Mouse (Mus musculus): ENCODE measurements around the gene Cyp4f39.
"Not testable (repeated sequence)": the region's sequence is repeated elsewhere in the genome, so short reads cannot be mapped to it uniquely, and the experiment has no call there.

The Cyp4f39 gene

GRCm38 (mm10) chr17:32501051-32501450, 48.5 kb downstream of the Cyp4f39 start:
- no peak for TF ChIP-seq GATA4 (IDR thresholded peaks at IDR 0.05; ENCODE audit: insufficient replicate concordance, low read length)

GRCm38 (mm10) chr17:32503111-32503510, 50.6 kb downstream of the Cyp4f39 start:
- TF ChIP-seq GATA4 (IDR thresholded peaks at IDR 0.05; ENCODE audit: insufficient replicate concordance, low read length), result no peak

- no peak for TF ChIP-seq GATA4 (IDR thresholded peaks at IDR 0.05; ENCODE audit: insufficient replicate concordance, low read length)
Measured at GRCm38 (mm10) chr17:32505851-32506728, 53.6 kb downstream of the Cyp4f39 start, which contains the start of gene Cyp4f17. Gene Cyp4f17, plus strand, starts transcription at chr17:32506050.

GRCm38 (mm10) chr17:32506729-32507245, 54.3 kb downstream of the Cyp4f39 start:
- TF ChIP-seq GATA4 (IDR thresholded peaks at IDR 0.05; ENCODE audit: insufficient replicate concordance, low read length), result no peak

- TF ChIP-seq GATA4 (IDR thresholded peaks at IDR 0.05; ENCODE audit: insufficient replicate concordance, low read length), result no peak
Measured at GRCm38 (mm10) chr17:32516126-32516525, 63.6 kb downstream of the Cyp4f39 start.

DNA sequence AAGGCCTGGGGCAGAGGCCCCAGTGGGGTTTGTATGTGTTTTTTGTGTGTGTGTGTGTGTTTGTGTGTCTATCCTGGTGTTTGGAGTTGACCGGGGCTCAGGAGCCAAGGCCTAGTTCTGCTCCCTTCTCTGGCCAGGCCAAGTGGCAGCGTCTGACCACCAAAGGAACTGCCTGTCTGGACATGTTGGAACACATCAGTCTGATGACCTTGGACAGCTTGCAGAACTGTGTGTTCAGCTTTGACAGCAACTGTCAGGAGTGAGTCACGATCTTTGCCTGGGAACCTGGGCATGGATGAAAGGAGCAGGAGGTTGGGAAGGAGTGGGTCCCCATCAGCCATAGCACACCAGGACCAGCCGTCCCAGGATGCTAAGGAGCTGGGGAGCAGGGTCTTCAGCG, 69.5 kb downstream of the Cyp4f39 start:
- no peak for TF ChIP-seq GATA4 (IDR thresholded peaks at IDR 0.05; ENCODE audit: insufficient replicate concordance, low read length)

DNA sequence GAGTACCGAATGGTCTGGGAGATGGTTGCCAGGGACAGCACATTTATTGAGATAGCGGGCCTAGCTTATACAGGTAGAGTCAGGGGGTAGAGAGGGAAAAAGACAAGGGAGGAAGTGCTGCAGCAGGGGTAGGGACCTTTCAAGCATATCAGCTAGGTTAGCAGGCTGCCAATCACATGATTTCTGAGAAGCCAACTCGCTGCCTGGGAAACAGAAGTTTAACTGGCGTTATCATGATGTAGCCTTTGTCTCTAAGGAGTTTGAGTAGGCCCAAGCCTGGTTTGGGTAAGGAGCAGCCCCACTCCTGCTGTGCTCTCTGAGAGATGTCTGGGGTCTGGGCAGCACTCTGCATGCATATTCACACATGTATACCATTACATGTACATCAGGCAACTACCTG, 69.9 kb downstream of the Cyp4f39 start:
- no peak for TF ChIP-seq GATA4 (IDR thresholded peaks at IDR 0.05; ENCODE audit: insufficient replicate concordance, low read length)

GRCm38 (mm10) chr17:32522816-32523215, 70.3 kb downstream of the Cyp4f39 start:
- TF ChIP-seq GATA4 (IDR thresholded peaks at IDR 0.05; ENCODE audit: insufficient replicate concordance, low read length), result no peak

GRCm38 (mm10) chr17:32523895-32524294, 71.4 kb downstream of the Cyp4f39 start:
- no peak; the same call in 1 of the 2 replicates for TF ChIP-seq GATA4 (IDR thresholded peaks at IDR 0.05; ENCODE audit: insufficient replicate concordance, low read length)

DNA sequence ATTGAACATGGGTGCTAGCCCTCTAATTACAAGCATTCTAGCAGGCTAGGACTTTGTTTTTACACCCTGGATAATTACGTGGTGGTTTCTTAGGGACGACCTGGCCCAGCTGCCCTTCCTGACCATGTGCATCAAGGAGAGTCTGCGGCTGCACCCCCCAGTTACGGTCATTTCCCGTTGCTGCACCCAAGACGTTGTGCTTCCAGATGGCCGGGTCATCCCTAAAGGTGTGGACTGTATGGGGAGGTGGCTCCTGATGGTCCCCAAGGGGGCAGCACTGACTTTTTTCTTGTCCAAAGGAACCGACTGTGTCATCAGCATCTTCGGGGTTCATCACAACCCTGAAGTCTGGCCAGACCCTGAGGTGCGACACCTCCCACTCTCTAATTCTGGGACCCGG, 75.2 kb downstream of the Cyp4f39 start:
- no peak for TF ChIP-seq GATA4 (IDR thresholded peaks at IDR 0.05; ENCODE audit: insufficient replicate concordance, low read length)

DNA sequence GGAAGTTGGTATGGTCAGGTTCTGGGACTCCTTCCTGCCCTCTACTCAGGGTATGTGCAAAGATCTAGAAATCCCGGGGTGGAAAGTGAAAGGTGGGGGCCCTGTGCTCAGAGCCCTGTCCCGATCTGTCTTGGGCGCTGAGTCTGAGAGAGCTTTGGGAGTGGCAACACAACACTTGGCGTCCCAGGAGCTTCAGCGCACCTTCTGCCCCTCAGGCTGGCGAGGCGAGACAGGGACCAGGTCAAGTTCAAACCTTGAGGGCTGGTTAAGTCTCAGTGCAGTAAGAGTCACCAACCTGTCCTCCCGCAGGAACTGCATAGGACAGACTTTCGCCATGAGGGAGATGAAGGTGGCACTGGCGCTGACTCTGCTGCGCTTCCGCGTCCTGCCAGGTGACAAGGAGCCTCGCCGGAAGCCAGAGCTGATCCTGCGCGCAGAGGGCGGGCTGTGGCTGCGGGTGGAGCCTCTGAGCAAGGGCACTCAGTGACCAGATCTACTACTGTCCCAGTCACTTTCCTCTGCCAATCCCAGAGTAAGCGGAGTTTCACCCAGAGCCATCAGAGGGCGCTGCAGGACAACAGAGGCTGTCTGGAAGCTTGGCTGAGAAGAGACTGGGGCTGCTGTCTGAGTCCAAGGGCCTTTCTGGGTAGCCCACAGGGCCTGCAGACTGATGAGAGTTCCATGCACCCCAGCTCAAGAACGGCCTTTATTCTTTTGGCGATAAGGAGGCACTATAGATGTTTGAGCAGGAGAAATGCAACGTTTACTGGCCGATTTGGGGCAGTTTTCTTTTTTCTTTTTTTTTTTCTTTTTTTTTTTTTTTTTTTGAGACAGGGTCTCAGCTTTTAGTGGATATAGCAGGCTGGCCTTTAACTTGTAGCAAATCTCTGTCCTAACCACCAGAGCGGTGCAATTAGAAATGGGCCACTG, 76.2 kb downstream of the Cyp4f39 start:
- no peak for TF ChIP-seq GATA4 (IDR thresholded peaks at IDR 0.05; ENCODE audit: insufficient replicate concordance, low read length)

GRCm38 (mm10) chr17:32534068-32534467, 81.5 kb downstream of the Cyp4f39 start:
- no peak for TF ChIP-seq GATA4 (IDR thresholded peaks at IDR 0.05; ENCODE audit: insufficient replicate concordance, low read length)

- not testable (repeated sequence) for TF ChIP-seq GATA4 (IDR thresholded peaks at IDR 0.05; ENCODE audit: insufficient replicate concordance, low read length)
Measured at GRCm38 (mm10) chr17:32536051-32536866, 83.7 kb downstream of the Cyp4f39 start, which contains the start of gene Cyp4f16. Gene Cyp4f16, plus strand, starts transcription at chr17:32536558.

DNA sequence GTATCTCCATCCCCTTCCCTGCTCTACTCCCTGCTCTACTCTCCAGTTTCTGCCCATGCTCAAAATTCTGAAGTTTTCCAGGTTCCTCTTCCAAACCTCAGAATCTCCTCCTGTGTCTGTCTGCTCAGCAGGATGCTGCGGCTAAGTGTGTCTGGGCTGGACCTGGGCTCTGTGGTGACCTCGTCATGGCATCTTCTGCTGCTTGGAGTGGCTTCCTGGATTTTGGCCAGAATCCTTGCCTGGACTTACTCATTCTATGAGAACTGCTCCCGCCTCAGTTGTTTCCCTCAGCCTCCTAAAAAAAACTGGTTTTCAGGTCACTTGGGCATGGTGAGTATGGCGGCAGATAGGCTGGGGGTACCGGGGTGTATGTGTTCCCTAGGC, 84.3 kb downstream of the Cyp4f39 start:
- no peak for TF ChIP-seq GATA4 (IDR thresholded peaks at IDR 0.05; ENCODE audit: insufficient replicate concordance, low read length)

Measured in liver, adult (tissue).